Mouse (Mus musculus) c-Kit-negative CD71-positive TER-119-positive erythroid progenitor cells, embryonic 14.5 days (primary cell): ENCODE measurements at regions not wholly inside any gene's neighbourhood (a gene's known extent, or its start where the extent isn't known, plus 50 kb on each side); places are given as distances from the start of the nearest gene placed in this dataset.

Source experiments
- DNase-seq: peaks from one replicate; pipeline ENCODE4 v3.0.0-alpha.2; 2013; ENCODE audit warnings: low read depth, low spot score

GRCm38 (mm10) chr9:46738056-46738455, 260.5 kb upstream of the Gm4791 start:
- DNase-seq: no peak

- DNase-seq: no peak
Observed at GRCm38 (mm10) chr9:46737446-46737845, 261.1 kb upstream of the Gm4791 start.

- DNase-seq: no peak
Observed at GRCm38 (mm10) chr9:46736232-46736631, 262.3 kb upstream of the Gm4791 start.

GRCm38 (mm10) chr9:46735664-46736067, 262.9 kb upstream of the Gm4791 start:
- DNase-seq: peak; percentile 21

- no peak for DNase-seq
Observed at GRCm38 (mm10) chr9:46728465-46728864, 270.1 kb upstream of the Gm4791 start.

- no peak for DNase-seq
Observed at GRCm38 (mm10) chr9:46724231-46724630, 274.3 kb upstream of the Gm4791 start.

GRCm38 (mm10) chr9:46713415-46713814, 285.1 kb upstream of the Gm4791 start:
- DNase-seq: no peak

GRCm38 (mm10) chr9:46704151-46704905, 294.2 kb upstream of the Gm4791 start:
- no peak for DNase-seq

- DNase-seq: no peak
Observed at GRCm38 (mm10) chr9:46703674-46704073, 294.9 kb upstream of the Gm4791 start.

- DNase-seq: no peak
Observed at GRCm38 (mm10) chr9:46702901-46703636, 295.5 kb upstream of the Gm4791 start.

GRCm38 (mm10) chr9:46702053-46702900, 296.3 kb upstream of the Gm4791 start:
- DNase-seq: no peak

- DNase-seq: no peak
Observed at GRCm38 (mm10) chr9:46696171-46696570, 302.4 kb upstream of the Gm4791 start.

GRCm38 (mm10) chr9:46689331-46689730, 309.2 kb upstream of the Gm4791 start:
- no peak for DNase-seq

GRCm38 (mm10) chr9:46684113-46684850, 314.3 kb upstream of the Gm4791 start:
- DNase-seq: no peak

- DNase-seq: no peak
Observed at GRCm38 (mm10) chr9:46672050-46672449, 326.5 kb upstream of the Gm4791 start.

GRCm38 (mm10) chr9:46654422-46654821, 334.6 kb upstream of the 4931429L15Rik start:
- no peak for DNase-seq

- DNase-seq: no peak
Observed at GRCm38 (mm10) chr9:46647238-46647922, 327.6 kb upstream of the 4931429L15Rik start.

GRCm38 (mm10) chr9:46645469-46645884, 325.7 kb upstream of the 4931429L15Rik start:
- no peak for DNase-seq

- DNase-seq: no peak
Observed at GRCm38 (mm10) chr9:46643551-46643950, 323.8 kb upstream of the 4931429L15Rik start.

- no peak for DNase-seq
Observed at GRCm38 (mm10) chr9:46642696-46643095, 322.9 kb upstream of the 4931429L15Rik start.
